13 mouse cellular contexts compared by ENCODE assay signal in the genomic region with DNA sequence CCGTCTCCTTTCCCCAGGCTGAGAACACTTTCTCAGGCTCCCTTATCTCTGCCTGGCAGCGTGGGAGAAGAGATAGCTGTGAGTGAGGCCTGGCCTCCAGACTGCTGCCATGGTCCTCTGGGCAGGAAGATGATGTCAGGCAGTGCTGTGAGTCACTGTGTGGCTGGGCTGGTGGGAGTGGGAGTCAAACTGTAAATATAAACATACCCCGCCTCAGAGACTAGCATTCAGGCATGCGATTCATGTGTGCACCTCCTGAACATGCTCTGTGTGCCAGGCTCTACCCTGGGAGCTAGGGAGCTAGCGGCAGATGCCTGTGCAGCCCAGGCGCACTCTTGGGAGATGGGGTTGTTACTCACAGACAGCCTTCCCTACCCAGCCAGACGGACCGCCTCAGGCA. TPM values are rescaled to one million over a fixed set of nuclear protein-coding genes. Genes with fewer than 3 reads are reported as not detected.
A peak's percentile ranks its signal among the peaks of the same experiment; 100 is the strongest.
DNase-seq lines count a peak whose midpoint lies in the region; TF ChIP-seq lines count a peak whose summit lies in the region.
"Had no signal": no experiment of that assay in that cellular context is flagged by ENCODE, and none has a peak within 500 bp of the region (broad histone marks: within the 10 kb centered on the region; RNA-seq: fewer than 3 reads in every experiment).

No protein-coding gene starts in this region.

- DNase-seq in heart, adult 2 months, result peak; percentile 25 to 27
- DNase-seq in heart, adult 8-10 months (ENCODE audit: low spot score), result no peak
- DNase-seq in ovary, postnatal 36 days (ENCODE audit: low spot score), result peak; percentile 55
- no peak for DNase-seq in ovary, postnatal 14 days (ENCODE audit: low spot score)
- peak; percentile 48 for DNase-seq in fibroblast of lung, adult 2 months (ENCODE audit: low read depth)
- peak; percentile 45 for DNase-seq in urinary bladder, postnatal 14 days (ENCODE audit: low spot score)
- no peak for DNase-seq in cerebellum, adult 18-20 months
- no peak for DNase-seq in cerebellum, adult 9-10 months
- DNase-seq: cerebellum, postnatal 25 days; gastrocnemius, postnatal 25 days; liver had no signal

- no peak overlapping the region for H3K4me3 ChIP-seq in heart, adult 2 months
- H3K4me3 ChIP-seq: megakaryocyte, embryonic 14.5 days had no signal

- H3K36me3 ChIP-seq in heart, adult 2 months (ENCODE audit: control insufficient read depth, insufficient read depth, low read length), result no peaks in the 10 kb centered on the region

- TF ChIP-seq EP300 in heart, adult 2 months (IDR thresholded peaks at IDR 0.05; ENCODE audit: insufficient read depth, low read depth, low read length), result no peak

- no peak for TF ChIP-seq POLR2A in heart, adult 2 months (IDR thresholded peaks at IDR 0.05; ENCODE audit: insufficient read depth, low read depth, low read length)

- H3K27ac ChIP-seq in heart, adult 2 months, result no peak overlapping the region

- H3K9ac ChIP-seq in heart, adult 2 months (ENCODE audit: low read depth, low read length), result no peak overlapping the region

- no peaks in the 10 kb centered on the region for H3K79me2 ChIP-seq in heart, adult 2 months (replicated peaks; ENCODE audit: control insufficient read depth, insufficient read depth, low read length)

- WGBS in heart, adult 2 months, result 41% methylated on average over 8 of the region's 8 CpGs

- H3K27me3 ChIP-seq in heart, adult 2 months (ENCODE audit: control insufficient read depth, insufficient read depth, low read length), result no peaks in the 10 kb centered on the region

- TF ChIP-seq CTCF in heart, adult 2 months (IDR thresholded peaks at IDR 0.05), result no peak

- H3K4me1 ChIP-seq in heart, adult 2 months (ENCODE audit: control insufficient read depth, insufficient read depth, low read length), result no peaks in the 10 kb centered on the region

- intact Hi-C loops in heart, adult 2 months (cut with DNase I), result no loop called here

RNA-seq across cellular contexts. Expression of gene Krt79, which starts 1.8 kb away (rescaled TPM):
- total RNA-seq in heart, adult 2 months (2021), result under 1 TPM in 1 of 2 experiments, not detected in 1; 0.27 TPM
- 1.5 and 2.3 TPM in 2 replicates for polyA plus RNA-seq in heart, adult 2 months (2012; rRNA removed)
- total RNA-seq in heart, adult 8-10 months (2022), result not detected

RNA-seq across cellular contexts. Expression of gene Krt78, which starts 12.1 kb away (rescaled TPM):
- under 1 TPM in 1 of 2 experiments, not detected in 1; 0.08 TPM for total RNA-seq in heart, adult 2 months (2021)
- polyA plus RNA-seq in heart, adult 2 months (2012; rRNA removed), result not detected in 2 replicates
- under 1 TPM in 1 of 4 experiments, not detected in 3; 0.06 TPM for total RNA-seq in heart, adult 8-10 months (2022)
- total RNA-seq: gastrocnemius, postnatal 25 days had no signal
- polyA plus RNA-seq: neural tube, embryonic 14.5 days had no signal

RNA-seq across cellular contexts. Expression of gene Krt4, which starts 17.4 kb away (rescaled TPM):
- total RNA-seq in heart, adult 2 months (2021), result not detected
- polyA plus RNA-seq in heart, adult 2 months (2012; rRNA removed), result 0.43 TPM in 1 of 2 replicates, not detected in the other
- total RNA-seq in heart, adult 8-10 months (2022), result not detected
- total RNA-seq: gastrocnemius, postnatal 25 days had no signal

RNA-seq across cellular contexts. Expression of gene Krt76, which starts 49.2 kb away (rescaled TPM):
- total RNA-seq in heart, adult 2 months (2021), result not detected
- not detected in 2 replicates for polyA plus RNA-seq in heart, adult 2 months (2012; rRNA removed)
- total RNA-seq in heart, adult 8-10 months (2022), result not detected
- total RNA-seq: gastrocnemius, postnatal 25 days had no signal
- polyA plus RNA-seq: neural tube, embryonic 14.5 days had no signal

Comparison
In these comparisons a context has a peak if more than half of its experiments do, and no peak if none do; other contexts are left out.
1. DNase-seq: peak in heart, adult 2 months (2 of 2), ovary, postnatal 36 days (single experiment), fibroblast of lung, adult 2 months (single experiment) and urinary bladder, postnatal 14 days (single experiment); none in heart, adult 8-10 months (single experiment), ovary, postnatal 14 days (single experiment), cerebellum, adult 18-20 months (0 of 2) and cerebellum, adult 9-10 months (single experiment).